Mouse (Mus musculus) G1E (cell line): ENCODE data around the gene Wdfy3.

Experiments used
- CTCF ChIP-seq: IDR thresholded peaks from 2 replicates; pipeline ENCODE4 v1.5.1; 2012; ENCODE audit warnings: low read depth, low read length, inconsistent platforms, mixed read lengths
- GATA1 ChIP-seq: IDR thresholded peaks from 2 replicates; pipeline ENCODE4 v1.6.1; 2012; ENCODE audit warnings: borderline replicate concordance, low read length, inconsistent platforms, mixed read lengths
- GATA2 ChIP-seq: IDR thresholded peaks from 2 replicates; pipeline ENCODE4 v1.6.1; 2012; ENCODE audit warnings: low read depth, low read length, inconsistent platforms, borderline replicate concordance
- POLR2AphosphoS5 ChIP-seq: IDR thresholded peaks from 2 replicates; pipeline ENCODE4 v1.6.1; 2012; ENCODE audit warnings: low read depth, low read length, inconsistent platforms; ENCODE audit not compliant: insufficient replicate concordance

DNA sequence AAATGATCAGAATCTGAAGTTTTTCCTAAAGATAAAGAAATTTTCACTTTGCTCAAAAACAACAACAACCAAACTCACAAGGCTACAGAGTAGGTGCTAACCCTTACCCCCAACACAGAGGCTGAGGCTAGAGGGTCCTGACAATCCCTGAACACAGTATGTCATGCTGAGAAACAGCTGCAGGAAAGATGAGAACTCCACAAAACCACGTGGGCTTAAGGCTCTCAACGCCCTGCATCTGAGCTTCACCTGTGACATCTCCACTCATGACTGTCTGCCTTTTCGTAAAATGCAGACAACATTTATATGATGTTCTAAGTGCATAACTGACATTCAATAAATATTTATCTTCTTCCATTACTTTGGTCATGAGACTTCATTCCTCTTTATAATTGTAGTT is 83.0 kb downstream of the Wdfy3 start:
- TF ChIP-seq CTCF (no peak), GATA1 (no peak), POLR2AphosphoS5 (no peak), GATA2 (no peak)
